Mouse (Mus musculus) embryonic facial prominence, embryonic 12.5 days (tissue): Measurements from ENCODE around the gene Zfp451. TPM values are rescaled to one million over a fixed set of nuclear protein-coding genes. Genes with fewer than 3 reads are reported as not detected.

Experiments
- ATAC-seq: fragments of 200-750 bp; cut with Nextera tagmentation; 2 replicates; pipeline ENCODE4 v1.8.0; 2017; ENCODE audit not compliant: insufficient number of reproducible peaks, insufficient read depth, low FRiP score, low TSS enrichment
- H3K27ac ChIP-seq: fragments of 300-500 bp; sonication (generic); 2 replicates; pipeline ENCODE4 v1.5.1; 2016; ENCODE audit warnings: mild to moderate bottlenecking
- H3K27me3 ChIP-seq: fragments of 300-500 bp; sonication (generic); 2 replicates; pipeline ENCODE4 v1.6.1; 2016; ENCODE audit warnings: mild to moderate bottlenecking, moderate library complexity
- H3K36me3 ChIP-seq: fragments of 300-500 bp; sonication (generic); 2 replicates; pipeline ENCODE4 v1.6.1; 2016; ENCODE audit warnings: mild to moderate bottlenecking
- H3K4me1 ChIP-seq: fragments of 300-500 bp; sonication (generic); 2 replicates; pipeline ENCODE4 v1.6.1; 2016
- H3K4me2 ChIP-seq: fragments of 300-500 bp; sonication (generic); replicated peaks from 2 replicates; pipeline ENCODE4 v1.6.1; 2016; ENCODE audit warnings: mild to moderate bottlenecking, moderate library complexity
- H3K4me3 ChIP-seq: fragments of 300-500 bp; sonication (generic); 2 replicates; pipeline ENCODE4 v1.5.1; 2016; ENCODE audit warnings: mild to moderate bottlenecking
- H3K9ac ChIP-seq: fragments of 300-500 bp; sonication (generic); 2 replicates; pipeline ENCODE4 v1.6.1; 2016; ENCODE audit warnings: mild to moderate bottlenecking, moderate library complexity
- H3K9me3 ChIP-seq: fragments of 300-500 bp; sonication (generic); 2 replicates; pipeline ENCODE4 v1.6.1; 2016; ENCODE audit warnings: mild to moderate bottlenecking, moderate library complexity
- WGBS: fragments of 180-500 bp; shearing (Covaris S2); methylation state at CpG from one replicate; pipeline ENCODE4 v1.1.7; 2016; 5-methylcytosine and 5-hydroxymethylcytosine counted together
- polyA plus RNA-seq: library from polyadenylated mRNA; unstranded; fragments of >200 nt; fragmentation: Nextera tagmentation; extraction: Ambion mirVana; gene quantifications from 2 replicates; pipeline ENCODE4 v1.2.1, GENCODE M21; 2016

The Zfp451 gene
- polyA plus RNA-seq, 1 experiment from 2014 or later: 36.0 TPM

GRCm38 (mm10) chr1:33776175-33776611 is 38.2 kb downstream of the Zfp451 start:
- Histone ChIP-seq H3K36me3 (peaks cover 30% of the 10 kb centered on the region), H3K4me1 (no peaks in the 10 kb centered on the region), H3K4me2 (no peak overlapping the region), H3K9me3 (no peaks in the 10 kb centered on the region), H3K27ac (no peak overlapping the region), H3K27me3 (no peaks in the 10 kb centered on the region), H3K9ac (no peak overlapping the region), H3K4me3 (no peak overlapping the region)
- ATAC-seq: no peak
- WGBS: 83% methylated on average over 14 of the region's 14 CpGs

GRCm38 (mm10) chr1:33772106-33772505 is 42.3 kb downstream of the Zfp451 start:
- no peaks in the 10 kb centered on the region for H3K4me1 ChIP-seq
- H3K4me2 ChIP-seq: no peak overlapping the region
- H3K36me3 ChIP-seq: peaks cover 40% of the 10 kb centered on the region
- 93% methylated on average over 9 of the region's 9 CpGs for WGBS
- no peak overlapping the region for H3K9ac ChIP-seq
- no peak overlapping the region for H3K27ac ChIP-seq
- H3K4me3 ChIP-seq: no peak overlapping the region
- no peak for ATAC-seq
- no peaks in the 10 kb centered on the region for H3K9me3 ChIP-seq
- H3K27me3 ChIP-seq: no peaks in the 10 kb centered on the region

GRCm38 (mm10) chr1:33771621-33772020 is 42.8 kb downstream of the Zfp451 start:
- Histone ChIP-seq H3K27me3 (no peaks in the 10 kb centered on the region), H3K4me1 (no peaks in the 10 kb centered on the region), H3K4me3 (no peak overlapping the region), H3K36me3 (peaks cover 37% of the 10 kb centered on the region), H3K4me2 (no peak overlapping the region), H3K27ac (no peak overlapping the region), H3K9me3 (no peaks in the 10 kb centered on the region), H3K9ac (no peak overlapping the region)
- 96% methylated on average over 10 of the region's 10 CpGs for WGBS
- no peak for ATAC-seq

GRCm38 (mm10) chr1:33768827-33769226 is 45.6 kb downstream of the Zfp451 start:
- no peak for ATAC-seq
- Histone ChIP-seq H3K4me3 (no peak overlapping the region), H3K9ac (no peak overlapping the region), H3K27ac (no peak overlapping the region), H3K4me2 (no peak overlapping the region), H3K36me3 (peaks cover 32% of the 10 kb centered on the region), H3K4me1 (peaks cover 4% of the 10 kb centered on the region; the same call in 1 of the 2 replicates), H3K9me3 (no peaks in the 10 kb centered on the region), H3K27me3 (no peaks in the 10 kb centered on the region)

GRCm38 (mm10) chr1:33768091-33768787 is 46.2 kb downstream of the Zfp451 start:
- no peaks in the 10 kb centered on the region for H3K27me3 ChIP-seq
- H3K36me3 ChIP-seq: peaks cover 32% of the 10 kb centered on the region
- no peaks in the 10 kb centered on the region for H3K9me3 ChIP-seq
- H3K4me1 ChIP-seq: peaks cover 4% of the 10 kb centered on the region; the same call in 1 of the 2 replicates
- H3K9ac ChIP-seq: no peak overlapping the region
- no peak for ATAC-seq
- H3K4me2 ChIP-seq: no peak overlapping the region
- no peak overlapping the region for H3K27ac ChIP-seq
- H3K4me3 ChIP-seq: no peak overlapping the region
- 90% methylated on average over 1 of the region's 1 CpGs for WGBS

GRCm38 (mm10) chr1:33766520-33767508 is 47.6 kb downstream of the Zfp451 start:
- H3K9me3 ChIP-seq: no peaks in the 10 kb centered on the region
- WGBS: 76% methylated on average over 16 of the region's 16 CpGs
- no peak overlapping the region for H3K27ac ChIP-seq
- peaks cover 4% of the 10 kb centered on the region; the same call in 1 of the 2 replicates for H3K4me1 ChIP-seq
- no peak overlapping the region for H3K4me3 ChIP-seq
- H3K9ac ChIP-seq: no peak overlapping the region
- no peak for ATAC-seq
- H3K27me3 ChIP-seq: no peaks in the 10 kb centered on the region
- peaks cover 36% of the 10 kb centered on the region for H3K36me3 ChIP-seq
- H3K4me2 ChIP-seq: no peak overlapping the region

- no peak overlapping the region for H3K4me2 ChIP-seq
- peaks cover 26% of the 10 kb centered on the region for H3K36me3 ChIP-seq
- no peaks in the 10 kb centered on the region for H3K27me3 ChIP-seq
- WGBS: 86% methylated on average over 11 of the region's 11 CpGs
- H3K4me1 ChIP-seq: peaks cover 4% of the 10 kb centered on the region; the same call in 1 of the 2 replicates
- H3K27ac ChIP-seq: no peak overlapping the region
- no peak overlapping the region for H3K4me3 ChIP-seq
- no peak overlapping the region for H3K9ac ChIP-seq
- no peaks in the 10 kb centered on the region for H3K9me3 ChIP-seq
- ATAC-seq: no peak
Observed at GRCm38 (mm10) chr1:33765468-33766080, 48.8 kb downstream of the Zfp451 start.

- H3K4me2 ChIP-seq: no peak overlapping the region
- 36% methylated on average over 2 of the region's 2 CpGs for WGBS
- no peak overlapping the region for H3K27ac ChIP-seq
- H3K9ac ChIP-seq: no peak overlapping the region
- no peak overlapping the region for H3K4me3 ChIP-seq
- ATAC-seq: 0 out of 2 replicates have a peak, but pooled peaks have one; percentile 77
- no peaks in the 10 kb centered on the region for H3K27me3 ChIP-seq
- peaks cover 20% of the 10 kb centered on the region for H3K36me3 ChIP-seq
- peaks cover 4% of the 10 kb centered on the region; the same call in 1 of the 2 replicates for H3K4me1 ChIP-seq
- H3K9me3 ChIP-seq: no peaks in the 10 kb centered on the region
Observed at GRCm38 (mm10) chr1:33763826-33764225, 50.6 kb downstream of the Zfp451 start.

GRCm38 (mm10) chr1:33758488-33758887 is 55.9 kb downstream of the Zfp451 start:
- H3K27ac ChIP-seq: no peak overlapping the region
- no peaks in the 10 kb centered on the region for H3K9me3 ChIP-seq
- WGBS: 57% methylated on average over 4 of the region's 4 CpGs
- H3K4me1 ChIP-seq: peaks cover 17% of the 10 kb centered on the region; the same call in 1 of the 2 replicates
- H3K4me3 ChIP-seq: no peak overlapping the region
- H3K27me3 ChIP-seq: no peaks in the 10 kb centered on the region
- ATAC-seq: no peak
- H3K4me2 ChIP-seq: no peak overlapping the region
- peaks cover 8% of the 10 kb centered on the region for H3K36me3 ChIP-seq
- no peak overlapping the region for H3K9ac ChIP-seq

GRCm38 (mm10) chr1:33757491-33758041 is 56.8 kb downstream of the Zfp451 start, which contains the start of gene Bag2:
Bag2 (minus strand) TSS chr1:33757795.
- Histone ChIP-seq H3K27ac (peak within 1 kb of the TSS; percentile 69), H3K27me3 (no peaks in the 10 kb centered on the region), H3K4me2 (peak within 1 kb of the TSS; percentile 93), H3K9me3 (no peaks in the 10 kb centered on the region), H3K36me3 (peaks cover 4% of the 10 kb centered on the region; the same call in 1 of the 2 replicates), H3K4me1 (peaks cover 17% of the 10 kb centered on the region; the same call in 1 of the 2 replicates), H3K9ac (peak within 1 kb of the TSS; percentile 86), H3K4me3 (peak within 1 kb of the TSS; percentile 73)
- peak; percentile 83 for ATAC-seq
- under 1% methylated on average over 61 of the region's 61 CpGs for whole genome bisulfite sequencing

GRCm38 (mm10) chr1:33757033-33757413 is 57.4 kb downstream of the Zfp451 start:
- Histone ChIP-seq H3K36me3 (peaks cover 4% of the 10 kb centered on the region; the same call in 1 of the 2 replicates), H3K4me3 (peak overlapping the region; percentile 73), H3K27ac (no peak overlapping the region), H3K9ac (peak overlapping the region; percentile 86), H3K9me3 (no peaks in the 10 kb centered on the region), H3K27me3 (no peaks in the 10 kb centered on the region), H3K4me1 (peaks cover 17% of the 10 kb centered on the region; the same call in 1 of the 2 replicates), H3K4me2 (peak overlapping the region; percentile 93)
- 6% methylated on average over 14 of the region's 14 CpGs for WGBS
- ATAC-seq: 0 out of 2 replicates have a peak, but pooled peaks have one; percentile 36
